Mouse (Mus musculus): Measurements from ENCODE around the gene Adssl1.

Gene Adssl1

GRCm38 (mm10) chr12:112653157-112653824, 33.4 kb downstream of the Adssl1 start:
- peak; percentile 75 for DNase-seq (ENCODE audit: low spot score)

GRCm38 (mm10) chr12:112654076-112654475, 34.2 kb downstream of the Adssl1 start:
- DNase-seq (ENCODE audit: low spot score) = no peak

- DNase-seq (ENCODE audit: low spot score) = no peak
Observed at GRCm38 (mm10) chr12:112658619-112659018, 38.8 kb downstream of the Adssl1 start.

GRCm38 (mm10) chr12:112659109-112659508, 39.3 kb downstream of the Adssl1 start:
- DNase-seq (ENCODE audit: low spot score) = no peak

GRCm38 (mm10) chr12:112660576-112661326, 40.9 kb downstream of the Adssl1 start:
- DNase-seq (ENCODE audit: low spot score) = no peak

GRCm38 (mm10) chr12:112661327-112661605, 41.4 kb downstream of the Adssl1 start:
- no peak for DNase-seq (ENCODE audit: low spot score)

- no peak for DNase-seq (ENCODE audit: low spot score)
Observed at GRCm38 (mm10) chr12:112661851-112662250, 42.0 kb downstream of the Adssl1 start.

- DNase-seq (ENCODE audit: low spot score) = no peak
Observed at GRCm38 (mm10) chr12:112663303-112663702, 43.5 kb downstream of the Adssl1 start.

GRCm38 (mm10) chr12:112663716-112664115, 43.9 kb downstream of the Adssl1 start:
- no peak for DNase-seq (ENCODE audit: low spot score)

- DNase-seq (ENCODE audit: low spot score) = no peak
Observed at GRCm38 (mm10) chr12:112664124-112664523, 44.3 kb downstream of the Adssl1 start.

- DNase-seq (ENCODE audit: low spot score) = no peak
Observed at GRCm38 (mm10) chr12:112664656-112665055, 44.8 kb downstream of the Adssl1 start.

GRCm38 (mm10) chr12:112665445-112665844, 45.6 kb downstream of the Adssl1 start:
- DNase-seq (ENCODE audit: low spot score) = no peak

- no peak for DNase-seq (ENCODE audit: low spot score)
Observed at GRCm38 (mm10) chr12:112665881-112666544, 46.2 kb downstream of the Adssl1 start.

- no peak for DNase-seq (ENCODE audit: low spot score)
Observed at GRCm38 (mm10) chr12:112667619-112668297, 47.9 kb downstream of the Adssl1 start.

- DNase-seq (ENCODE audit: low spot score) = no peak
Observed at GRCm38 (mm10) chr12:112670718-112671393, 51.0 kb downstream of the Adssl1 start.

GRCm38 (mm10) chr12:112671891-112672290, 52.0 kb downstream of the Adssl1 start:
- DNase-seq (ENCODE audit: low spot score) = no peak

GRCm38 (mm10) chr12:112672744-112673575, 53.1 kb downstream of the Adssl1 start:
- no peak for DNase-seq (ENCODE audit: low spot score)

- no peak for DNase-seq (ENCODE audit: low spot score)
Observed at GRCm38 (mm10) chr12:112673576-112674091, 53.8 kb downstream of the Adssl1 start.

GRCm38 (mm10) chr12:112674132-112675011, 54.5 kb downstream of the Adssl1 start, which contains the start of gene Akt1:
TSS of gene Akt1 (minus strand) at chr12:112674884.
- DNase-seq (ENCODE audit: low spot score) = no peak

Measured in ovary, postnatal 10 days (tissue).